Mouse (Mus musculus) forebrain, embryonic 13.5 days (tissue): ENCODE results near the gene Asic5. TPM values are rescaled to one million over a fixed set of nuclear protein-coding genes. Genes with fewer than 3 reads are reported as not detected.

ENCODE experiments used
- ATAC-seq: fragments of 200-750 bp; cut with Nextera tagmentation; 2 replicates; pipeline ENCODE4 v1.8.0; 2017
- H3K27ac ChIP-seq: fragments of 300-500 bp; sonication (generic); 2 replicates; pipeline ENCODE4 v1.5.1; 2015; ENCODE audit warnings: inconsistent platforms, mild to moderate bottlenecking, moderate library complexity
- H3K27me3 ChIP-seq: fragments of 300-500 bp; sonication (generic); 2 replicates; pipeline ENCODE4 v1.6.1; 2015; ENCODE audit warnings: mild to moderate bottlenecking, inconsistent platforms
- H3K36me3 ChIP-seq: fragments of 300-500 bp; sonication (generic); 2 replicates; pipeline ENCODE4 v1.6.1; 2015; ENCODE audit warnings: mild to moderate bottlenecking, inconsistent platforms; ENCODE audit not compliant: poor library complexity, severe bottlenecking
- H3K4me1 ChIP-seq: fragments of 300-500 bp; sonication (generic); 2 replicates; pipeline ENCODE4 v1.6.1; 2015; ENCODE audit warnings: inconsistent platforms
- H3K4me2 ChIP-seq: fragments of 300-500 bp; sonication (generic); 2 replicates; pipeline ENCODE4 v1.6.1; 2015; ENCODE audit warnings: inconsistent platforms, mild to moderate bottlenecking, moderate library complexity
- H3K4me3 ChIP-seq: fragments of 300-500 bp; sonication (generic); 2 replicates; pipeline ENCODE4 v1.5.1; 2015; ENCODE audit warnings: mild to moderate bottlenecking, inconsistent platforms
- H3K9ac ChIP-seq: fragments of 300-500 bp; sonication (generic); 2 replicates; pipeline ENCODE4 v1.6.1; 2015; ENCODE audit warnings: mild to moderate bottlenecking, inconsistent platforms
- H3K9me3 ChIP-seq: fragments of 300-500 bp; sonication (generic); replicated peaks from 2 replicates; pipeline ENCODE4 v1.6.1; 2016; ENCODE audit warnings: inconsistent platforms
- WGBS: fragments of 180-500 bp; shearing (Covaris S2); methylation state at CpG from one replicate; pipeline ENCODE4 v1.1.7; 2015; 5-methylcytosine and 5-hydroxymethylcytosine counted together
- polyA plus RNA-seq: library from polyadenylated mRNA; unstranded; fragments of >200 nt; fragmentation: Nextera tagmentation; extraction: Ambion mirVana; gene quantifications from 2 replicates; pipeline ENCODE4 v1.2.1, GENCODE M21; 2015

The Asic5 gene
- not detected in 2 replicates for polyA plus RNA-seq

DNA sequence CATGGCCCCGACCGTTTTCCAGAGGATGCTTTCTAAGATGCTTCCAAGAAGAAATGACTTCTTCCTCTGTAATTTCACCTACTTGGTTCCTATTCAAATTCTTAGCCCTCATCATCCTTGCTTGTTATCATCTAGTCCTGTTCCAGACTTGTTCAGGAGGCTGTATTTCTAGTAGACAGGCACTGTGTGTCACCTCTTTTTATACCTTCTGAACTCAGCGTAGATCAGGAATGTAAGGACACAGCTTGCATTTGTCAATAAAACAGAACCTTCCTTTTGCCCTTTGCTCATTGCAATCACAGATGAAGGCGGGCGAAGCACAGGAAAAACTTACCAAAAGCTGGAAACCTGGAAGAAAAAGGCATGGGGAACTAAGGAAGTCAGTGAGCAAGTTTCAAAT, at the start of gene Asic5:
Gene Asic5 (plus strand): TSS at position 301 of the 400 bp plus-strand sequence.
- H3K4me2 ChIP-seq = no peak within 1 kb of the TSS
- H3K4me1 ChIP-seq = peaks cover 4% of the 10 kb centered on the region; the same call in 1 of the 2 replicates
- H3K9me3 ChIP-seq = no peaks in the 10 kb centered on the region
- no peak within 1 kb of the TSS for H3K4me3 ChIP-seq
- H3K9ac ChIP-seq = no peak within 1 kb of the TSS
- no peak for ATAC-seq
- 93% methylated on average over 5 of the region's 5 CpGs for WGBS
- no peak within 1 kb of the TSS for H3K27ac ChIP-seq
- no peaks in the 10 kb centered on the region for H3K27me3 ChIP-seq
- H3K36me3 ChIP-seq = no peaks in the 10 kb centered on the region

DNA sequence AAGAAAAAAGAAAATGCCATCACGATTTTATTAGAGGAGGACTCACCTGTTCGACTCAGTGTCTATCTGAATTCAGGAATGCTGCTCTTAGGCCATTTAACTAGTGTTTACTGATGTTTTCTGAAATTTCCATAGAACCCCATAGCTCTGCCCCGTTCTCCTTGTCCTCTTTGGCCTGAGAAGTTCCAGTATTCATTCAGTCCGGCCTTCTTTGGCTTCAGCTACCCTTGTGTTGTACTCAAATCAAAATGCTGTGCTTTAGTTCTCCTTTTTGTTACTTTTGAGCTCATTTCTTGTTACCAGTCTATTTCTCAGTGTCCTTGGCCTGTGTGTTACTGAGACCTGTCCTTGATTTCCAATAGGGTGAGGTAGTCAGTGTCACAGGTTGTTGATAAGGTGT, 48.7 kb upstream of the Asic5 start:
- H3K4me2 ChIP-seq = no peak overlapping the region
- no peak overlapping the region for H3K27ac ChIP-seq
- no peak overlapping the region for H3K9ac ChIP-seq
- ATAC-seq = no peak
- 84% methylated on average over 4 of the region's 4 CpGs for WGBS
- H3K27me3 ChIP-seq = no peaks in the 10 kb centered on the region
- H3K4me1 ChIP-seq = peaks cover 11% of the 10 kb centered on the region; the same call in 1 of the 2 replicates
- no peak overlapping the region for H3K4me3 ChIP-seq
- H3K9me3 ChIP-seq = no peaks in the 10 kb centered on the region
- no peaks in the 10 kb centered on the region for H3K36me3 ChIP-seq

DNA sequence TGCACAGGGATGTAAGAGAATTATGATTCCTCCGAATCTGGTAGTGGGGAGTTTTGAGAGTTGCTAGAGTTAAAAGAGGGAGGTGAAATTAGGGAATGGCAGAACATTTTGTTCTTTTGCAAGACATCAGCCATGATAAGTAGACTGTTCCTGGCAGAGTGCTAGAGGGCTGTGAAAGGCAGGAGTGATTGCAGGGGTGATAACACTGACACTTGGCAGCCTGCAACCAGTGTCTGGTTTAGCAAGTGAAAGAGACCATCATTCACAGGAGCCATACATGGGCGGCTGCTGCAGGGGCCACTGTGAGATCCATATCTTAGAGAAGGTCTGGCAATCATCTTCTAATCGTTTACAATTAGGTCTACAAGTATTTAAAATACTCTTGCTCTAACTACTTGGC, 43.2 kb upstream of the Asic5 start:
- no peak overlapping the region for H3K4me3 ChIP-seq
- ATAC-seq = no peak
- no peaks in the 10 kb centered on the region for H3K36me3 ChIP-seq
- H3K9ac ChIP-seq = no peak overlapping the region
- 84% methylated on average over 3 of the region's 3 CpGs for WGBS
- H3K4me1 ChIP-seq = no peaks in the 10 kb centered on the region
- H3K27me3 ChIP-seq = no peaks in the 10 kb centered on the region
- no peaks in the 10 kb centered on the region for H3K9me3 ChIP-seq
- H3K27ac ChIP-seq = no peak overlapping the region
- no peak overlapping the region for H3K4me2 ChIP-seq

DNA sequence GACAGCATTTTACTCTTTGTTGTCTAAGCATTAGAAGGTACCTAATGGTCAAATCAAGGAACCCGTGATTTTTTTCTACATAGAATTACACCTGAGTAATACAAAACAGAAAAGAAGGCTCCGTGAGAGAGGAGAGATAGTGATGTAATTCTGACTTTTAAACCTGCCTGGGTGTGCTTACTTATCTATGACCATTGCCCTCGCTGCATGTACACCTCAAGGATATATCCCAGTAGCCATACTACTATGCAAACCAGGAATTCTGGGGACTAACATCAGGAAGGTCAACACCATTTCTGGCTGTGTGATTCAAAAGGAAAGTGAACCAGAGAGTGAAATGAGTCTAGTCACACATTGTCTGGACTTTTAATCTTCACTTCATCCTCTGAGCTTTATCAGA, 39.7 kb upstream of the Asic5 start:
- WGBS = 93% methylated on average over 3 of the region's 3 CpGs
- Histone ChIP-seq H3K9me3 (no peaks in the 10 kb centered on the region), H3K4me3 (no peak overlapping the region), H3K36me3 (no peaks in the 10 kb centered on the region), H3K4me2 (no peak overlapping the region), H3K9ac (no peak overlapping the region), H3K27ac (no peak overlapping the region), H3K4me1 (no peaks in the 10 kb centered on the region), H3K27me3 (no peaks in the 10 kb centered on the region)
- no peak for ATAC-seq

DNA sequence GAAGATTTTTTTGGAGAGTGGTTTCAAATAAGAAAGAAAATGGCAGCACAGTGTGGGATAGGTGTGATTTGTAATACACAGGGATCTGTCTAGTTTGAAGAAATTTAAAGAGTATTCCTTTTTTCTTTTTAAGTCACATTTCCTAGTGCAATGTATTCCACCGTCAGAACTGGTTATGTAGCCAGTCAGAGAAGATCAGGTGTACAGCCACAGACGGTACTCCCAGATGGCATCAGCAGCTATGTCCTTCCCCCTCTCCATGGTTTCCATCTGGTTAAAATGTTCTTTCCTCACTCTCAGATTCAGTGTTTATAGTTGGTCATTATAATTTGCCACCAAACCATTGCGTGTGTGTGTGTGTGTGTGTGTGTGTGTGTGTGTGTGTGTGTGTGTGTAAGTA, 39.0 kb upstream of the Asic5 start:
- Histone ChIP-seq H3K4me3 (no peak overlapping the region), H3K4me1 (no peaks in the 10 kb centered on the region), H3K9ac (no peak overlapping the region), H3K27ac (no peak overlapping the region), H3K36me3 (no peaks in the 10 kb centered on the region), H3K27me3 (no peaks in the 10 kb centered on the region), H3K9me3 (no peaks in the 10 kb centered on the region), H3K4me2 (no peak overlapping the region)
- 77% methylated on average over 3 of the region's 3 CpGs for WGBS
- no peak for ATAC-seq

DNA sequence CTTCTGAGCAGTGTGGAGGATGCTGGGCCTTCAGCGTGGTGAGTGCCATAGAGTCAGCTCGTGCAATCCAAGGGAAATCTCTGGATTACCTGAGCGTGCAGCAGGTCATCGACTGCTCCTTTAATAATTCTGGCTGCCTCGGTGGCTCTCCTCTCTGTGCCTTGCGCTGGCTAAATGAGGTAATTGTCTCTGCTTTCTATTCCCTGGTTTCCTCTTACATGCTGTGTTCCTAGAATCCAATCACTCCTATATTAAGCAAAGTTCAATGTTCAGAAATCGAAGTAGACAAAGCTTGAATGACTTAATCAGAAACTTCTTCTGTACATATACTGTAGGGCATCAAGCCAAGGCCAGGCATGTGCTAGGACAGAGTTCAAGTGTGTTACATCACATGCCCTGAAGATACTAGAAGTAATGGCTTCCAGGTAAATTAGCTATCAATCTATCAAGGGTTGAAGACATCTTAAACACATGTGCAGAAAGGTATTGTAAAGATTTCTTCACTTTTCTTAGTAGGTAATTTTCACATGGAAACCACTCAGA, 37.2 kb upstream of the Asic5 start:
- Histone ChIP-seq H3K4me2 (no peak overlapping the region), H3K36me3 (no peaks in the 10 kb centered on the region), H3K9me3 (no peaks in the 10 kb centered on the region), H3K4me3 (no peak overlapping the region), H3K27ac (no peak overlapping the region), H3K27me3 (no peaks in the 10 kb centered on the region), H3K4me1 (no peaks in the 10 kb centered on the region), H3K9ac (no peak overlapping the region)
- 91% methylated on average over 7 of the region's 7 CpGs for WGBS
- ATAC-seq = no peak

DNA sequence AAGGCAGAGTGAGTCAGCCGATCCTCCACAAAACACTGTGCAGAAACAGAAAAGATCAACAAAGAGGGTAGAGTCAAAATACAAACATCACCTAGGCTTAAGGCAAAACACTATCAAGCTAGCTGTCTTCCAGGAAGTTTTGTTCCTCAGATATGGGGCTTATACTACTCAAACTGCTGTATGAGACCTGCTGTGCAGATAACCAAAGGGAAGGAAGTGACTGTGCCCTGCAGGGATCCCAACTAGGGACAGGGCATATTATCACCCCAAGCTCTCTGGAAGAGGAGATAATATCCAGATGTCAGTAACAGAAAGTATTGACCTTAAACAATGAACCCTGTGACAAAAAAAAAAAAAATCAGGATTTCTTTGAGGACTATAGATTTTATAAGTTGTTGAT, 33.0 kb upstream of the Asic5 start:
- no peak for ATAC-seq
- no peaks in the 10 kb centered on the region for H3K27me3 ChIP-seq
- no peaks in the 10 kb centered on the region for H3K4me1 ChIP-seq
- no peak overlapping the region for H3K4me2 ChIP-seq
- no peak overlapping the region for H3K4me3 ChIP-seq
- WGBS = 83% methylated on average over 1 of the region's 1 CpGs
- H3K36me3 ChIP-seq = no peaks in the 10 kb centered on the region
- no peak overlapping the region for H3K27ac ChIP-seq
- H3K9me3 ChIP-seq = no peaks in the 10 kb centered on the region
- H3K9ac ChIP-seq = no peak overlapping the region

DNA sequence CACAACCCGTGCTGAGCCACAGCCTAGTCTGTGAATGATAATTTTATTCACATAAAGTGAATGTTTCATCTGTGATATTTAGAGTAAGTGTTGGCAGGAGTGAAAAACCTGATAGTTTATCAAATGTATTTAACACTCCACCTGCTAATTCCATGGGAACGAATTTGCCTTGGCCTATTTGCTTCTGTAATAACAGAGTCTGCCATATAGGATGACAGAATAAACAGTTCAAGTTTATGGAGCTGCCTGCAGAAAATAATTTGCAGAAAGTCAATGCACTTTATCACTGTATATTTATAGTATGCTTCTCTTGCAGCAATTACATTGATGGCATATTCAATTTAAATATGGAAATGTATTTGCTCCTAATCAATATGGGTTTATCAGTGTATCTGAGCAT, 30.3 kb upstream of the Asic5 start:
- 65% methylated on average over 2 of the region's 2 CpGs for WGBS
- Histone ChIP-seq H3K9ac (no peak overlapping the region), H3K4me1 (no peaks in the 10 kb centered on the region), H3K27ac (no peak overlapping the region), H3K36me3 (no peaks in the 10 kb centered on the region), H3K4me3 (no peak overlapping the region), H3K4me2 (no peak overlapping the region), H3K9me3 (no peaks in the 10 kb centered on the region), H3K27me3 (no peaks in the 10 kb centered on the region)
- no peak; the same call in 1 of the 2 replicates for ATAC-seq

DNA sequence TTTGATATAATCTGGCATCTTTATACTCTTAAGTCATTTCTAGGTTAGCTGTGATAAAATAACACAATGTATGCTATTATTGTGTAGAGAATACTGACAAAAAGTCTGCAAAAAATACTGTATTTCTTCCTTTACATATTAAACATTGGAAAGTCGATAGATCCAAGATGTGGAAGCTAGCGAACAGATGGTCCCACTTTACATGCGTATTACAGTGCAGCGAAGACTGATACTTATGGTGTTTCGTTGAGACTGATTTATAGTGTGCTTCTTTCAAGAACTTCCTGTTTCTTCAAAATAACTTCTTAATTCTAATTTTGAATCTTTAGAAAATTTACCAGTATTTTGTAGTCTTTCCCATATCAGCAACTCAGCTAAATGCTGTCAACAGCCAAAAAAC, 24.6 kb upstream of the Asic5 start:
- no peak for ATAC-seq
- H3K9me3 ChIP-seq = no peaks in the 10 kb centered on the region
- no peak overlapping the region for H3K27ac ChIP-seq
- 92% methylated on average over 5 of the region's 5 CpGs for WGBS
- H3K36me3 ChIP-seq = no peaks in the 10 kb centered on the region
- H3K27me3 ChIP-seq = no peaks in the 10 kb centered on the region
- H3K4me2 ChIP-seq = no peak overlapping the region
- H3K4me3 ChIP-seq = no peak overlapping the region
- H3K9ac ChIP-seq = no peak overlapping the region
- no peaks in the 10 kb centered on the region for H3K4me1 ChIP-seq

DNA sequence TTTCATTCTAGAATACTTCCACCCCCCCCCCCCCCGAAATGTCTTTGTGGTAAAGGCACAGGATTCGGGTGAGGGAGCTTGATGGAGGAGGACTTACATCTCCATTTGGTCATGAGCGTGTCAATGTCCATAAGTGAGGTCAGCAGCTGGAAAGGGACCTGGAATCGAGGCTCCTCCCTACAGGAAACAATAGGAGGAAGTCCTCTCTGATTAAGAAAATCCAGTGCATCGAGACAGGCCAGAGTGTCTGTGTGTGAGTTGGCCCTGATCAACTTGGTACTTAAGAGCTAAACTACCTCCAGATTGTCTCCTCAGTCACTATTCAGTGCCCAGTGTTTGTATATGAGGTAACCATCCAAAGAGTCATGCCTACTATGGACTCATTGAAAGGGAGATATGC, 20.8 kb upstream of the Asic5 start:
- Histone ChIP-seq H3K4me1 (no peaks in the 10 kb centered on the region), H3K27ac (no peak overlapping the region), H3K9me3 (no peaks in the 10 kb centered on the region), H3K4me2 (no peak overlapping the region), H3K27me3 (no peaks in the 10 kb centered on the region), H3K36me3 (no peaks in the 10 kb centered on the region), H3K9ac (no peak overlapping the region), H3K4me3 (no peak overlapping the region)
- ATAC-seq = no peak
- 90% methylated on average over 5 of the region's 5 CpGs for WGBS

DNA sequence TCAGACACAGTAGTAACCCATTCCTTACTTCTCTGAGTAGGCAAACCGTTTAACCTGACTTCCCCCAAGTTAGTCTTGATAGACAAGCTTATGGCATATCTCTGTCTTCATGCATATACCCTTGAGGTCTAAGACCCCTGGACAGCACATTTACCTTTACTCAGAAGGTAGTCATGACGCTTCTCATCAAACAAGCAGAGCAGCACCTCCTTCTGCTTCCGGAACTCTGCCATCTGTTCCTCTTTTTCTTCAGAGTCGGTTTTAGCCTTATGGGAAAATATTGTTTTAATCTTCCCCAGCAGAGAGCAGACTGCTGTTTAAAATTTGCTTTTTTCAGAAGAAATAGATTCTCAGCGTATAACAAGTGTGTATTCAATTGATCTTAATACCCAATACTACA, 18.3 kb upstream of the Asic5 start:
- Histone ChIP-seq H3K27ac (no peak overlapping the region), H3K4me1 (no peaks in the 10 kb centered on the region), H3K36me3 (no peaks in the 10 kb centered on the region), H3K27me3 (no peaks in the 10 kb centered on the region), H3K9ac (no peak overlapping the region), H3K4me2 (no peak overlapping the region), H3K9me3 (no peaks in the 10 kb centered on the region), H3K4me3 (no peak overlapping the region)
- ATAC-seq = no peak
- 79% methylated on average over 5 of the region's 5 CpGs for WGBS

DNA sequence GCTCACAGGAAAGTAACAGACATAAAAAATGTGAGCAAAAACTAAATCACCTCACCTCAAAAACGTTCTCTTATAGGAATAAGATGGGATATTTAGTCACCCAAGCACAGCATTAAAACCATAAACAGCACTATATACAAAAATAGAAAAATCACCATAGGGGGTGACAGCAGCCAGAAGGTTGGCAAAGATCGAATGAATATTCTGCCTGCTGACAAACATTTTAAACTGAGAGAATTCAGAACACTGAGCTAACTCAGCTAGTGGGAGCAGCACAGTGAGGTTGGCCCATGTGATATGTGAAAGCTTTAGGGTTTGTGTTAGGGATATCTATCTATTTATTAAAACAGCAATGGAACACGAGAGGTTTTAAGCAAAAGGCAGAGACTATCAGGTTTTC, 17.5 kb upstream of the Asic5 start:
- Histone ChIP-seq H3K27ac (no peak overlapping the region), H3K4me2 (no peak overlapping the region), H3K9me3 (no peaks in the 10 kb centered on the region), H3K36me3 (no peaks in the 10 kb centered on the region), H3K9ac (no peak overlapping the region), H3K27me3 (no peaks in the 10 kb centered on the region), H3K4me3 (no peak overlapping the region), H3K4me1 (no peaks in the 10 kb centered on the region)
- WGBS = 72% methylated on average over 3 of the region's 3 CpGs
- ATAC-seq = no peak

DNA sequence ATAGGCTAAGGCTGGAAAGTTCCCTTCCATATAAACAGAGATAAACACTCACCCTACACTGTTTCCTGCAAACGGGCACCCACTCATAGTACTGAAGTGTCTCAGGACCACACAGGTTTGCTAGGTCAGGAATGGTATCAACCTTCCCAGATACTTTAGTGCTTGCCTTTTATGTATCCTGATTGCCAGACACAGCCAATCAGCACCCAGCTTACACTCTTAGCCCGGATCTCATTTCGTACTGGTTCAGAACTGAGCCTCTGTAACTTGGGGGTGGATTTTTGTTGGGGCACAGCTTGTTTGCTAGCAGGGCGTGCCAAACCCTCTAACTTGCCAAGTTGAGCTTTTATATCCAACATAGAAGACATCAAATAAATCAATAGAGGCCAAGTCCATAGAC, 6.5 kb upstream of the Asic5 start:
- Histone ChIP-seq H3K4me1 (no peaks in the 10 kb centered on the region), H3K27me3 (no peaks in the 10 kb centered on the region), H3K27ac (no peak overlapping the region), H3K4me2 (no peak overlapping the region), H3K9me3 (no peaks in the 10 kb centered on the region), H3K9ac (no peak overlapping the region), H3K36me3 (no peaks in the 10 kb centered on the region), H3K4me3 (no peak overlapping the region)
- 77% methylated on average over 4 of the region's 4 CpGs for WGBS
- no peak for ATAC-seq
